Mouse (Mus musculus) effector memory CD4-positive, alpha-beta T cell, adult 7 months (primary cell): ENCODE data around the gene Lrrc40. TPM values are rescaled to one million over a fixed set of nuclear protein-coding genes. Genes with fewer than 3 reads are reported as not detected.

Experiments
- polyA plus RNA-seq: library from polyadenylated mRNA; unstranded; fragments of 100-300 nt; shearing (Covaris generic); gene quantifications from one replicate; pipeline ENCODE4 v1.2.1, GENCODE M21; 2017

Gene Lrrc40
- polyA plus RNA-seq: 25.0 TPM

DNA sequence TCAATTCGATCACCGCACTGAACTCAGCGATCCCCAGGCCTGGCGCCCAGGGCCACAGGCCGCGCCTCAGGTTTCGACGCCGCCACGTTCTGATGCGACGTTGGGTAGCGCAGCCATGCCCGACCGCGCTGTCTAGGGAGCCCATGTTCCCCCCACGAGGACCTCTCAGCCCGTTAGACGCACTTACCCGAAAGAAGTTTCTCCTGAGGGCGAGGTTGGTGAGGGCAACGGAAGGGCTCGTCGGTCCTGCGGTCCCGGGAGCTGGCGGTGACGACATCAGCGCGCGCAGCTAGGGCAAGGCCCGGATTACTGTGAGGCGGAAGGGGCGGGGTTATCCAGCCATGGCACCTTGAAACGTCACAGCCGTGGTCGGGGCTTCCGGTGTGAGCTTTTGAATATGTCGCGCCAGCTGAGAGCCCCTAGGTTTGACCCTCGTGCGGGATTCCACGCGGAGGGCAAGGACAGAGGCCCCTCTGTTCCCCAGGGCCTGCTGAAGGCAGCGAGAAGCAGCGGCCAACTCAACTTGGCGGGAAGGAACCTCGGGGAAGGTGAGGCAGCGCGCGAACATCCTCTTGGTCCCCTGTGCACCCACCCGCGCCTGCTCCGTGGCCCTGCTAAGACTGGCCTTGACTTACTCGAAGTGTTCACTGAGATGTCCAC lies at the start of gene Lrrc40, which contains the start of gene Srsf11:
Lrrc40 (plus strand) TSS at position 334 of the 660 bp plus-strand sequence.
Srsf11 (minus strand) TSS at position 311 of the 660 bp plus-strand sequence.

Other genes with a start within 250 kb of the Lrrc40 start
- 1.5 TPM for gene Cth, start 111.6 kb upstream of the Lrrc40 start, polyA plus RNA-seq
- gene Ankrd13c, start 89.4 kb upstream of the Lrrc40 start, polyA plus RNA-seq: 45.3 TPM
- 384 TPM for gene Srsf11, start within 50 bp of the Lrrc40 start, polyA plus RNA-seq